Mouse (Mus musculus) G1E (cell line): ENCODE data around the gene Zfp300. TPM values are rescaled to one million over a fixed set of nuclear protein-coding genes. Genes with fewer than 3 reads are reported as not detected.
A peak's percentile ranks its signal among the peaks of the same experiment; 100 is the strongest.

Experiments used
- ATAC-seq: 2 replicates; pipeline ENCODE4 v1.8.0; 2016; ENCODE audit warnings: mild to moderate bottlenecking; ENCODE audit not compliant: insufficient number of reproducible peaks, poor library complexity, low FRiP score, severe bottlenecking; ENCODE audit errors: extremely low read depth
- DNase-seq: peaks from one replicate; pipeline ENCODE4 v3.0.0; 2012; ENCODE audit warnings: low spot score
- H3K27me3 ChIP-seq: 2 replicates; pipeline ENCODE4 v1.6.1; 2012; ENCODE audit warnings: mild to moderate bottlenecking, low read length, inconsistent platforms; ENCODE audit not compliant: insufficient read depth
- H3K36me3 ChIP-seq: replicated peaks from 2 replicates; pipeline ENCODE3; 2012; ENCODE audit warnings: mild to moderate bottlenecking, inconsistent platforms
- H3K4me1 ChIP-seq: 2 replicates; pipeline ENCODE4 v1.6.1; 2012; ENCODE audit warnings: low read depth, low read length, inconsistent platforms, mixed read lengths; ENCODE audit not compliant: insufficient read depth
- H3K4me3 ChIP-seq: 2 replicates; pipeline ENCODE4 v1.5.1; 2012; ENCODE audit warnings: low read depth, mild to moderate bottlenecking, inconsistent platforms, low read length, moderate library complexity, mixed read lengths
- H3K9me3 ChIP-seq: replicated peaks from 2 replicates; pipeline ENCODE4 v1.6.1; 2012; ENCODE audit warnings: inconsistent platforms
- CTCF ChIP-seq: IDR thresholded peaks from 2 replicates; pipeline ENCODE4 v1.5.1; 2012; ENCODE audit warnings: low read depth, low read length, inconsistent platforms, mixed read lengths
- GATA1 ChIP-seq: IDR thresholded peaks from 2 replicates; pipeline ENCODE4 v1.6.1; 2012; ENCODE audit warnings: borderline replicate concordance, low read length, inconsistent platforms, mixed read lengths
- GATA2 ChIP-seq: IDR thresholded peaks from 2 replicates; pipeline ENCODE4 v1.6.1; 2012; ENCODE audit warnings: low read depth, low read length, inconsistent platforms, borderline replicate concordance
- POLR2AphosphoS5 ChIP-seq: IDR thresholded peaks from 2 replicates; pipeline ENCODE4 v1.6.1; 2012; ENCODE audit warnings: low read depth, low read length, inconsistent platforms; ENCODE audit not compliant: insufficient replicate concordance
- TAL1 ChIP-seq: conservative IDR thresholded peaks from 2 replicates; pipeline ENCODE4 v1.6.1; 2012; ENCODE audit warnings: low read depth, low read length, inconsistent platforms, mixed read lengths
- polyA plus RNA-seq: library from polyadenylated mRNA; stranded (reverse); fragments of >175 nt; gene quantifications from 2 replicates; pipeline ENCODE4 v1.2.3, GENCODE M21; 2012
- total RNA-seq, 2 experiments: library from RNA; stranded (forward) in 1 of 2; stranded (reverse) in 1 of 2; fragments of 200-1000 nt in 1 of 2; fragments of >200 nt in 1 of 2; fragmentation: Nextera tagmentation in 1 of 2; gene quantifications; 2 replicates each; pipeline ENCODE4 v1.2.3; 2014 to 2017

Gene Zfp300
- total and polyA plus RNA-seq, 3 experiments, result not detected

DNA sequence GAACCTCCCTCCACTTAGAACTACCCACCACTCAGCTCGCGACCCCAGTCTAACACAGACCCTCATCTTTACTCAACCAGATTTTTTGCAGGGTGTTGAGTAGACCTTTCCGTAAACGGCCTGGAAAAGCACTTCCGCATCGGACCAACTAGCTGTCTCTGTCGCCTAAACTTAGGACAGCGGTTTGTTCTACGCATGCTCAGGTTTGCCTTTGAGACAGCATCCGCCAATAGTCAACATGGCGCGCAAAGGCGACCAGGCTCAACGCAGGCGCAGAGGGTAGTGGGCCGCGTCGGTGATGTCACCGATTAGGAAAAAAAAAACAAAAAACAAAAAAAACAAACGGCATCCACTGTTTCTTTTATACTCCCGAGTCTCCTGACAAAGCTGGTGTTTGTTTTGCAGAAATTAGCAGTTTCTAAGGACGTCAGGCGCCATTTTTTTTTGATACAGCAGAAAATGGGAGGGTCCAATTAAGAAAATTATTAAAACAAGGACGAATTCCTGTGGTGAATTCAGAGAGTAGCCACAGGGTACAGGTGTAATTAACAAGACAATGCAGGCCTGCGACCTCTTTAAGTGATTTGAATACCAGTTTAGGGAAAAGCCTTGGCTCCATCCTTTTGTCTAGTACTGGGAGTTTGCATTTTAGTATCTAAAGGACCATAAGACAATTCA is 27.3 kb downstream of the Zfp300 start, which contains the start of gene Zfp182:
Gene Zfp182, minus strand, starts transcription at position 451 of the 678 bp plus-strand sequence.
- ATAC-seq (peak; percentile 94), DNase-seq (peak; percentile 6)
- H3K27me3 ChIP-seq, result no peaks in the 10 kb centered on the region
- H3K4me1 ChIP-seq, result no peaks in the 10 kb centered on the region
- no peaks in the 10 kb centered on the region for H3K9me3 ChIP-seq
- TF ChIP-seq TAL1 (no peak), CTCF (no peak), GATA2 (no peak), POLR2AphosphoS5 (no peak), GATA1 (no peak)
- peak within 1 kb of the TSS; percentile 70 for H3K4me3 ChIP-seq
- peaks cover 2% of the 10 kb centered on the region for H3K36me3 ChIP-seq

GRCm38 (mm10) chrX:21061460-21061859 is 27.9 kb downstream of the Zfp300 start:
- Histone ChIP-seq H3K4me3 (peak overlapping the region; percentile 70), H3K36me3 (peaks cover 2% of the 10 kb centered on the region), H3K9me3 (no peaks in the 10 kb centered on the region), H3K4me1 (no peaks in the 10 kb centered on the region), H3K27me3 (no peaks in the 10 kb centered on the region)
- TF ChIP-seq CTCF, result no peak
- TF ChIP-seq GATA2, result no peak
- no peak for TF ChIP-seq GATA1
- no peak for TF ChIP-seq POLR2AphosphoS5
- no peak for TF ChIP-seq TAL1
- DNase-seq, result no peak
- ATAC-seq, result no peak

Other genes starting within 250 kb of the Zfp300 start
- not detected in 2 replicates for gene Timp1, start 219.4 kb downstream of the Zfp300 start, total RNA-seq (2014; fragmentation: Nextera tagmentation)
- 0.29 TPM in 1 of 2 replicates, not detected in the other for gene Timp1, start 219.4 kb downstream of the Zfp300 start, total RNA-seq (2017)
- not detected in 2 replicates for gene Timp1, start 219.4 kb downstream of the Zfp300 start, polyA plus RNA-seq
- gene Syn1, start 168.5 kb downstream of the Zfp300 start, total RNA-seq (2014; fragmentation: Nextera tagmentation), result not detected in 2 replicates
- not detected in 2 replicates for gene Syn1, start 168.5 kb downstream of the Zfp300 start, total RNA-seq (2017)
- gene Syn1, start 168.5 kb downstream of the Zfp300 start, polyA plus RNA-seq, result not detected in 2 replicates
- gene Cfp, start 158.0 kb downstream of the Zfp300 start, total RNA-seq (2014; fragmentation: Nextera tagmentation), result 6.2 and 10.1 TPM in 2 replicates
- 9.5 and 12.1 TPM in 2 replicates for gene Cfp, start 158.0 kb downstream of the Zfp300 start, total RNA-seq (2017)
- 4.9 and 5.9 TPM in 2 replicates for gene Cfp, start 158.0 kb downstream of the Zfp300 start, polyA plus RNA-seq
- gene Elk1, start 138.9 kb downstream of the Zfp300 start, total RNA-seq (2014; fragmentation: Nextera tagmentation), result 19.3 and 20.5 TPM in 2 replicates
- gene Elk1, start 138.9 kb downstream of the Zfp300 start, total RNA-seq (2017), result 7.0 and 7.6 TPM in 2 replicates
- 15.8 and 17.1 TPM in 2 replicates for gene Elk1, start 138.9 kb downstream of the Zfp300 start, polyA plus RNA-seq
- 24.0 and 27.2 TPM in 2 replicates for gene Uxt, start 127.5 kb downstream of the Zfp300 start, total RNA-seq (2014; fragmentation: Nextera tagmentation)
- 33.3 and 36.4 TPM in 2 replicates for gene Uxt, start 127.5 kb downstream of the Zfp300 start, total RNA-seq (2017)
- 8.2 and 19.0 TPM in 2 replicates for gene Uxt, start 127.5 kb downstream of the Zfp300 start, polyA plus RNA-seq
- 28.3 and 30.1 TPM in 2 replicates for gene Zfp182, start 27.2 kb downstream of the Zfp300 start, total RNA-seq (2014; fragmentation: Nextera tagmentation)
- gene Zfp182, start 27.2 kb downstream of the Zfp300 start, total RNA-seq (2017), result 18.8 and 20.1 TPM in 2 replicates
- 0.28 and 0.44 TPM in 2 replicates for gene Zfp182, start 27.2 kb downstream of the Zfp300 start, polyA plus RNA-seq
- gene Spaca5, start 21.1 kb downstream of the Zfp300 start, total RNA-seq (2014; fragmentation: Nextera tagmentation), result not detected in 2 replicates
- not detected in 2 replicates for gene Spaca5, start 21.1 kb downstream of the Zfp300 start, total RNA-seq (2017)
- not detected in 2 replicates for gene Spaca5, start 21.1 kb downstream of the Zfp300 start, polyA plus RNA-seq
- not detected in 2 replicates for gene Ssxa1, start 26.3 kb upstream of the Zfp300 start, total RNA-seq (2014; fragmentation: Nextera tagmentation)
- not detected in 2 replicates for gene Ssxa1, start 26.3 kb upstream of the Zfp300 start, total RNA-seq (2017)
- not detected in 2 replicates for gene Ssxa1, start 26.3 kb upstream of the Zfp300 start, polyA plus RNA-seq
- gene Gm21876, start 86.1 kb upstream of the Zfp300 start, total RNA-seq (2014; fragmentation: Nextera tagmentation), result not detected in 2 replicates
- not detected in 2 replicates for gene Gm21876, start 86.1 kb upstream of the Zfp300 start, total RNA-seq (2017)
- not detected in 2 replicates for gene Gm21876, start 86.1 kb upstream of the Zfp300 start, polyA plus RNA-seq